Mouse (Mus musculus) G1E (cell line): ENCODE data around the gene Notch2.

Source experiments
- CTCF ChIP-seq: IDR thresholded peaks from 2 replicates; pipeline ENCODE4 v1.5.1; 2012; ENCODE audit warnings: low read depth, low read length, inconsistent platforms, mixed read lengths
- GATA1 ChIP-seq: IDR thresholded peaks from 2 replicates; pipeline ENCODE4 v1.6.1; 2012; ENCODE audit warnings: borderline replicate concordance, low read length, inconsistent platforms, mixed read lengths
- POLR2AphosphoS5 ChIP-seq: IDR thresholded peaks from 2 replicates; pipeline ENCODE4 v1.6.1; 2012; ENCODE audit warnings: low read depth, low read length, inconsistent platforms; ENCODE audit not compliant: insufficient replicate concordance
- TAL1 ChIP-seq: conservative IDR thresholded peaks from 2 replicates; pipeline ENCODE4 v1.6.1; 2012; ENCODE audit warnings: low read depth, low read length, inconsistent platforms, mixed read lengths

DNA sequence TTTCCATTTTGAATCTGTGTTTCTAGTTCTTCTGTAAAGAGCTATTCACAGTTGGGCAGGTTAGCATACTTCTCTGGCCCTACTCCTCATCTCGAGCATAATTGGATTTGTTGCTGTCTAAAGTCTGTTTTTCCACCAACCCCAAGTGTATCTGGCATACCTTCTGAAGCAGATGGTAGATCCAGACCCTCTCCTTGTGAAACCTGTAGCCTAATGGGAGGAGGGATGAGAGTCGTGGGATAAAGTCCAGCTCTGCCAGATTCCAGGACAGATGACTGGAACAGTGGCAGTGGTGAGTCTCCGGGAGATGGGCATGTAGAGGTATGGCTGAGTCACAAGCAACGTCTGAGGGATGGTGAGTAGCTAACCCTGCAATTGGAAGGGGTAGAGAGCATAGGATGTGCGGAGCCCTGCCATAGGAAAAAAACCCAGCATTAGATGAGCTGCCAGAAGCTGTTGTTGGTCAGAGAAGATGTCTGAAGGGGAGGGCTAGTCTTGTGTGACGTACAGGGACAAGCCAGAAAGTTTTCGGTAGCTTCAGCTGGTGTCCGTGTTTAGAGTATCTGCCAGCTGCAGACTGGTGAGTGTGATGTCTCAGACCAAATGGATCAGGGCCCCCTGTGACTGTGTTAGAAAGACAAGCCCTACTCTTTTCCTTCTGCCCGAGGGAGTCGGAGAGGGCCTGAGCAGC is 79.5 kb downstream of the Notch2 start:
- no peak for TF ChIP-seq CTCF
- no peak for TF ChIP-seq TAL1
- no peak for TF ChIP-seq POLR2AphosphoS5
- no peak for TF ChIP-seq GATA1
